Mouse (Mus musculus): ENCODE measurements around the gene Map3k5. TPM values are rescaled to one million over a fixed set of nuclear protein-coding genes. Genes with fewer than 3 reads are reported as not detected.

The Map3k5 gene
- polyA plus RNA-seq, 1 experiment from 2014 or later: 3.1 TPM

- no peak for TF ChIP-seq EP300 (IDR thresholded peaks at IDR 0.05)
- TF ChIP-seq CTCF (IDR thresholded peaks at IDR 0.05): no peak
Measured at GRCm38 (mm10) chr10:19900191-19900590, 34.1 kb upstream of the Map3k5 start.

GRCm38 (mm10) chr10:19901992-19902391 lies 32.3 kb upstream of the Map3k5 start:
- Histone ChIP-seq H3K36me3 (ENCODE audit: insufficient read depth, low read length) (no peaks in the 10 kb centered on the region), H3K4me1 (ENCODE audit: insufficient read depth, low read depth, low read length) (no peaks in the 10 kb centered on the region), H3K9ac (replicated peaks; ENCODE audit: low read depth) (no peak overlapping the region), H3K27ac (ENCODE audit: low read length) (no peak overlapping the region), H3K4me3 (ENCODE audit: low read depth, low read length) (no peak overlapping the region), H3K4me2 (replicated peaks; ENCODE audit: low read depth, low read length) (no peak overlapping the region), H3K9me3 (ENCODE audit: low read length) (no peaks in the 10 kb centered on the region), H3K27me3 (replicated peaks; ENCODE audit: insufficient read depth, low read length) (no peaks in the 10 kb centered on the region)
- no peak for DNase-seq (ENCODE audit: low spot score)
- WGBS: 79% methylated on average over 7 of the region's 7 CpGs
- ATAC-seq: no peak
- TF ChIP-seq EP300 (IDR thresholded peaks at IDR 0.05) (no peak), CTCF (IDR thresholded peaks at IDR 0.05) (no peak)

More at GRCm38 (mm10) chr10:19900191-19900590, 34.1 kb upstream of the Map3k5 start:
- H3K4me3 ChIP-seq (ENCODE audit: low read depth, low read length): no peak overlapping the region
- H3K27ac ChIP-seq (ENCODE audit: low read length): no peak overlapping the region
- DNase-seq (ENCODE audit: low spot score) (no peak), ATAC-seq (no peak)
- 64% methylated on average over 2 of the region's 2 CpGs for WGBS
- no peaks in the 10 kb centered on the region for H3K36me3 ChIP-seq (ENCODE audit: insufficient read depth, low read length)
- H3K4me2 ChIP-seq (replicated peaks; ENCODE audit: low read depth, low read length): no peak overlapping the region
- H3K9ac ChIP-seq (replicated peaks; ENCODE audit: low read depth): no peak overlapping the region
- H3K4me1 ChIP-seq (ENCODE audit: insufficient read depth, low read depth, low read length): no peaks in the 10 kb centered on the region
- H3K27me3 ChIP-seq (replicated peaks; ENCODE audit: insufficient read depth, low read length): no peaks in the 10 kb centered on the region
- H3K9me3 ChIP-seq (ENCODE audit: low read length): no peaks in the 10 kb centered on the region

GRCm38 (mm10) chr10:19904077-19904820 lies 30.0 kb upstream of the Map3k5 start:
- Histone ChIP-seq H3K4me3 (ENCODE audit: low read depth, low read length) (no peak overlapping the region), H3K27me3 (replicated peaks; ENCODE audit: insufficient read depth, low read length) (no peaks in the 10 kb centered on the region), H3K9ac (replicated peaks; ENCODE audit: low read depth) (no peak overlapping the region), H3K27ac (ENCODE audit: low read length) (no peak overlapping the region), H3K36me3 (ENCODE audit: insufficient read depth, low read length) (no peaks in the 10 kb centered on the region), H3K4me1 (ENCODE audit: insufficient read depth, low read depth, low read length) (no peaks in the 10 kb centered on the region), H3K9me3 (ENCODE audit: low read length) (no peaks in the 10 kb centered on the region), H3K4me2 (replicated peaks; ENCODE audit: low read depth, low read length) (no peak overlapping the region)
- no peak for ATAC-seq
- whole genome bisulfite sequencing: 78% methylated on average over 13 of the region's 13 CpGs
- TF ChIP-seq EP300 (IDR thresholded peaks at IDR 0.05) (no peak), CTCF (IDR thresholded peaks at IDR 0.05) (no peak)
- no peak for DNase-seq (ENCODE audit: low spot score)

GRCm38 (mm10) chr10:19907246-19907804 lies 26.9 kb upstream of the Map3k5 start, which contains the start of gene Pex7:
Gene Pex7, minus strand, starts transcription at chr10:19907689.
- 0% methylated on average over 41 of the region's 60 CpGs for WGBS

GRCm38 (mm10) chr10:19908076-19908475 lies 26.2 kb upstream of the Map3k5 start:
- Histone ChIP-seq H3K36me3 (ENCODE audit: insufficient read depth, low read length) (no peaks in the 10 kb centered on the region), H3K9me3 (ENCODE audit: low read length) (no peaks in the 10 kb centered on the region), H3K4me1 (ENCODE audit: insufficient read depth, low read depth, low read length) (no peaks in the 10 kb centered on the region), H3K27me3 (replicated peaks; ENCODE audit: insufficient read depth, low read length) (no peaks in the 10 kb centered on the region), H3K27ac (ENCODE audit: low read length) (peak overlapping the region; percentile 96; the same call in 1 of the 2 replicates), H3K4me3 (ENCODE audit: low read depth, low read length) (no peak overlapping the region), H3K9ac (replicated peaks; ENCODE audit: low read depth) (no peak overlapping the region), H3K4me2 (replicated peaks; ENCODE audit: low read depth, low read length) (0 out of 2 replicates have a peak overlapping the region, but pooled peaks have one; percentile 49)
- 59% methylated on average over 2 of the region's 2 CpGs for WGBS
- no peak for TF ChIP-seq EP300 (IDR thresholded peaks at IDR 0.05)
- no peak for TF ChIP-seq CTCF (IDR thresholded peaks at IDR 0.05)
- ATAC-seq (no peak), DNase-seq (ENCODE audit: low spot score) (peak; percentile 59)

More at GRCm38 (mm10) chr10:19907246-19907804, 26.9 kb upstream of the Map3k5 start, which contains the start of gene Pex7:
- Histone ChIP-seq H3K4me2 (replicated peaks; ENCODE audit: low read depth, low read length) (peak within 1 kb of the TSS; percentile 49), H3K27ac (ENCODE audit: low read length) (peak within 1 kb of the TSS; percentile 96), H3K4me3 (ENCODE audit: low read depth, low read length) (peak within 1 kb of the TSS; percentile 72), H3K9me3 (ENCODE audit: low read length) (no peaks in the 10 kb centered on the region), H3K9ac (replicated peaks; ENCODE audit: low read depth) (peak within 1 kb of the TSS; percentile 78), H3K36me3 (ENCODE audit: insufficient read depth, low read length) (no peaks in the 10 kb centered on the region), H3K4me1 (ENCODE audit: insufficient read depth, low read depth, low read length) (no peaks in the 10 kb centered on the region), H3K27me3 (replicated peaks; ENCODE audit: insufficient read depth, low read length) (no peaks in the 10 kb centered on the region)
- peak; percentile 95 for DNase-seq (ENCODE audit: low spot score)
- no peak for TF ChIP-seq EP300 (IDR thresholded peaks at IDR 0.05)
- peak; percentile 83 for TF ChIP-seq CTCF (IDR thresholded peaks at IDR 0.05)
- ATAC-seq: peak; percentile 98

- no peaks in the 10 kb centered on the region for H3K9me3 ChIP-seq (ENCODE audit: low read length)
- 62% methylated on average over 2 of the region's 2 CpGs for WGBS
- no peaks in the 10 kb centered on the region for H3K4me1 ChIP-seq (ENCODE audit: insufficient read depth, low read depth, low read length)
- no peak overlapping the region for H3K27ac ChIP-seq (ENCODE audit: low read length)
- H3K9ac ChIP-seq (replicated peaks; ENCODE audit: low read depth): no peak overlapping the region
- no peaks in the 10 kb centered on the region for H3K27me3 ChIP-seq (replicated peaks; ENCODE audit: insufficient read depth, low read length)
- no peak overlapping the region for H3K4me2 ChIP-seq (replicated peaks; ENCODE audit: low read depth, low read length)
- H3K36me3 ChIP-seq (ENCODE audit: insufficient read depth, low read length): no peaks in the 10 kb centered on the region
- TF ChIP-seq CTCF (IDR thresholded peaks at IDR 0.05) (no peak), EP300 (IDR thresholded peaks at IDR 0.05) (no peak)
- ATAC-seq (no peak), DNase-seq (ENCODE audit: low spot score) (no peak)
- H3K4me3 ChIP-seq (ENCODE audit: low read depth, low read length): no peak overlapping the region
Measured at GRCm38 (mm10) chr10:19910516-19910915, 23.8 kb upstream of the Map3k5 start.
